Mouse (Mus musculus): ENCODE measurements around the gene Agap2. TPM values are rescaled to one million over a fixed set of nuclear protein-coding genes. Genes with fewer than 3 reads are reported as not detected.
A peak's percentile ranks its signal among the peaks of the same experiment; 100 is the strongest.
"Not testable (repeated sequence)": the region's sequence is repeated elsewhere in the genome, so short reads cannot be mapped to it uniquely, and the experiment has no call there.

The Agap2 gene
- polyA plus RNA-seq, 1 experiment from 2014 or later = 3.3 TPM

DNA sequence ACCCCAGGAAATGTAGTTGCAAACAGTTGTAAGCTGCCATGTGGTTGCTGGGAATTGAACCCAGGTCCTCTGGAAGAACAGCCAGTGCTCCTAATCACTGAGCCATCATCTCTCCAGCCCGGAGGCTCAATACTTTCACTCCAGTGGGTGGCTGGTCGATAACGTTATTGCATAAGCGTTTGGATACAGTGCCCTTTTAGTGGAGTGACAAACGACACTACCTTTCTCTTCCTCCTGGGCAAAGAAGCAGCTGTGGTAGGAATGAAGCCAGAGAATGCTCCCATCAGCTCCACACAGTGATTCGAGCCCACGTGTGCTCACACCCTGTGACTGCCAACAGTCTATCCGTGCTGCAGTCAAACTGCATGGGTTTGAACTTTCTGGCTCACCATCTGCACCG, 3.9 kb upstream of the Agap2 start:
- ATAC-seq = no peak
- Histone ChIP-seq H3K9me3 (no peaks in the 10 kb centered on the region), H3K27me3 (peaks cover 11% of the 10 kb centered on the region), H3K4me2 (replicated peaks) (peak overlapping the region; percentile 70), H3K4me1 (replicated peaks) (peaks cover 35% of the 10 kb centered on the region), H3K27ac (peak overlapping the region; percentile 79; the same call in 1 of the 2 replicates), H3K9ac (replicated peaks) (peak overlapping the region; percentile 80), H3K36me3 (peaks cover 25% of the 10 kb centered on the region), H3K4me3 (replicated peaks) (peak overlapping the region; percentile 66)
- 81% methylated on average over 9 of the region's 9 CpGs for WGBS

DNA sequence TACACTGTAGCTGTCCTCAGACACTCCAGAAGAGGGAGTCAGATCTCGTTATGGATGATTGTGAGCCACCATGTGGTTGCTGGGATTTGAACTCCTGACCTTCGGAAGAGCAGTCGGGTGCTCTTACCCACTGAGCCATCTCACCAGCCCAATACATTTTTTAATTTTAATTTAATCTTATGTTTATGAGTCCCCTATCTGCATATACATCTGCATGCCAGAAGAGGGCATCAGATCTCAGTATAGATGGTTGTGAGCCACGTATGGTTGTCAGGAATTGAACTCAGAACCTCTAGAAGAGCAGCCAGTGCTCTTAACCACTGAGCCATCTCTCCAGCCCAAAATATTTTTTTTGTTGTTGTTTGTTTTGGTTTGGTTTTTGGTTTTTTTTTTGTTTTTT, 2.8 kb upstream of the Agap2 start:
- peaks cover 12% of the 10 kb centered on the region for H3K27me3 ChIP-seq
- ATAC-seq; H3K4me2 ChIP-seq (replicated peaks); H3K4me3 ChIP-seq (replicated peaks); H3K9me3 ChIP-seq; H3K9ac ChIP-seq (replicated peaks); H3K27ac ChIP-seq: not testable (repeated sequence)
- H3K36me3 ChIP-seq = peaks cover 14% of the 10 kb centered on the region
- 90% methylated on average over 4 of the region's 4 CpGs for WGBS
- peaks cover 42% of the 10 kb centered on the region for H3K4me1 ChIP-seq (replicated peaks)

DNA sequence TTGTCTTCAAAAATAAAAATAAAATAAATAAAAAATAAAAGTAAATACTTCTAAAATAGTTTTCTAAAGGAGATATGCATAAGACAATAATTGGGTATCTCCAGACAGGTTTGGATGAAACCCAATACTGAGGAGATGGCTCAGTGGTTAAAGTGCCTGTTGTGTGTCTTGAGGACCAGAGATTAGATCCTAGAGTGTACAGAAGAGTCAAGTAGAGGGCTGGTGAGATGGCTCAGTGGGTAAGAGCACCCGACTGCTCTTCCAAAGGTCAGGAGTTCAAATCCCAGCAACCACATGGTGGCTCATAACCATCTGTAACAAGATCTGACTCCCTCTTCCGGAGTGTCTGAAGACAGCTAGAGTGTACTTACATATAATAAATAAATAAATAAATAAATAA, 2.1 kb upstream of the Agap2 start:
- H3K9ac ChIP-seq (replicated peaks); H3K4me2 ChIP-seq (replicated peaks); H3K9me3 ChIP-seq; ATAC-seq; H3K27ac ChIP-seq; H3K4me3 ChIP-seq (replicated peaks); H3K36me3 ChIP-seq: not testable (repeated sequence)
- Histone ChIP-seq H3K27me3 (peaks cover 12% of the 10 kb centered on the region), H3K4me1 (replicated peaks) (peaks cover 44% of the 10 kb centered on the region)
- WGBS = 84% methylated on average over 2 of the region's 2 CpGs

DNA sequence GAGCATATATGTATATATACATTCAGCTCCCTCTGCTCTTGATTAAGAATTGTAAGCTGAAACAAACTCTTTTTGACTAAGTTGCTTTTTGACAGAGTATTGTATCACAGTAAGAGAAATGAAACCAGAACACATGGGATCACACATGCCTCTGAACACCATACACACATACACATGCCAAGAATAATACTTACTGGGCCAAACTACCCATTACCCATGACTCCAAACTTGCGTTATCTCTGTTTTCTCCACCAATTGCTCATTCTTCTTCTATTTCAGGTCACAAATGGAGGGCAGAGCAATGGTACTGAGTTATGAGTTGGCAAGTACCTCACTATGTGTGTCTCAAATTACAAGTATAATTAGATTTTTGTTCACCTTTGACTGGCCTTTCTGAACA, 1.1 kb upstream of the Agap2 start:
- no peak for ATAC-seq
- H3K4me3 ChIP-seq (replicated peaks) = no peak overlapping the region

DNA sequence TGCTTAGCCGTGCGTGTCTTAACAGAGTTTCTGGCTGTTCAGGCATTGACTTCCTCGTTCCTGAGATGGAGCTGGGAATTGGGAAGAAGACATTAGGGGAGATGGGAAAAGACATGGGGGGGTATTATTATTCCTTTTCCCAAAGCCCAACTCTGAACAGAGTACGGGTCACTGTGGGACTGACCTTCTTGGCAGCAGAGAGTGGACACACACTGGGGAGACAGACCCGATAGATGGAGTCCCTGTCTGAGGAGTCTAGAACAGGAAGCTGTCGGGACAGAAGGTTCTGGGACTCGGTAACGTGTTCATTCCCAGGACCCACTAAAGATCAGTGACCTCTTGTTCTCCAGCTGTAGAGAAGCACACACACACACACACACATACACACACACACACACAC, 567 bp downstream of the Agap2 start:
- Histone ChIP-seq H3K9ac (replicated peaks) (no peak overlapping the region), H3K4me3 (replicated peaks) (no peak overlapping the region), H3K4me1 (replicated peaks) (peaks cover 45% of the 10 kb centered on the region), H3K9me3 (no peaks in the 10 kb centered on the region), H3K36me3 (no peaks in the 10 kb centered on the region), H3K4me2 (replicated peaks) (no peak overlapping the region), H3K27ac (no peak overlapping the region), H3K27me3 (peaks cover 22% of the 10 kb centered on the region)
- no peak for ATAC-seq
- 80% methylated on average over 8 of the region's 8 CpGs for WGBS

More for the DNA sequence above, 1.1 kb upstream of the Agap2 start:
- Histone ChIP-seq H3K27ac (no peak overlapping the region), H3K9ac (replicated peaks) (no peak overlapping the region), H3K27me3 (peaks cover 12% of the 10 kb centered on the region), H3K4me1 (replicated peaks) (peaks cover 40% of the 10 kb centered on the region), H3K36me3 (no peaks in the 10 kb centered on the region), H3K4me2 (replicated peaks) (no peak overlapping the region), H3K9me3 (no peaks in the 10 kb centered on the region)
- 90% methylated on average over 1 of the region's 1 CpGs for WGBS

- no peak for ATAC-seq
- no peaks in the 10 kb centered on the region for H3K9me3 ChIP-seq
- no peak overlapping the region for H3K4me3 ChIP-seq (replicated peaks)
- H3K4me1 ChIP-seq (replicated peaks) = peaks cover 45% of the 10 kb centered on the region
- no peak overlapping the region for H3K4me2 ChIP-seq (replicated peaks)
- H3K27ac ChIP-seq = no peak overlapping the region
- H3K27me3 ChIP-seq = peaks cover 25% of the 10 kb centered on the region
- H3K9ac ChIP-seq (replicated peaks) = 0 out of 2 replicates have a peak overlapping the region, but pooled peaks have one; percentile 7
- WGBS = 49% methylated on average over 4 of the region's 4 CpGs
- H3K36me3 ChIP-seq = no peaks in the 10 kb centered on the region
Observed at GRCm38 (mm10) chr10:127076082-127076481, 998 bp downstream of the Agap2 start.

DNA sequence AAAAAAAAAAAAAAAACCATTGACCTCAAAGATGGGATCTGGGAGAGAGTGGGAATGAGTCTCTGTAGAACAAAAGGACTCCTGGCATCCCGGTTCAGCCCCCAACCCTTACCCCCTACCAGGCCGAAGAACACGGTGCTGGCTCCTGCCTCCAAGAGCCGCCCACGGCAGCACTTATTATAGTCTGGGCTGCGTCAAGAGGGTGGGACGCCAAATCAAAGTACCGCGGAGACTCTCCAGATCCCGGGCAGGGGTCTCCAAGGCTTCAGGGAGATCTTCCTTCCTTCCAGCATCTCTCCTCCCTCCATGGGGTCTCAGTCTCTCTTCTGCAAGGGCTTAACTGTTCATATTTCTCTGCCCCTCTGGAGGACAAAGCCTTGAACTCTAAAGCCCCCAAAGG, 2.4 kb downstream of the Agap2 start:
- no peak for ATAC-seq
- H3K4me3 ChIP-seq (replicated peaks) = peak overlapping the region; percentile 72
- no peaks in the 10 kb centered on the region for H3K36me3 ChIP-seq
- peak overlapping the region; percentile 93 for H3K27ac ChIP-seq
- H3K27me3 ChIP-seq = peaks cover 31% of the 10 kb centered on the region
- no peaks in the 10 kb centered on the region for H3K9me3 ChIP-seq
- peaks cover 56% of the 10 kb centered on the region for H3K4me1 ChIP-seq (replicated peaks)
- peak overlapping the region; percentile 93 for H3K4me2 ChIP-seq (replicated peaks)
- WGBS = 2% methylated on average over 10 of the region's 10 CpGs
- H3K9ac ChIP-seq (replicated peaks) = peak overlapping the region; percentile 57

- peak overlapping the region; percentile 93 for H3K27ac ChIP-seq
- ATAC-seq = peak; percentile 67
- H3K4me3 ChIP-seq (replicated peaks) = peak overlapping the region; percentile 72
- H3K27me3 ChIP-seq = peaks cover 36% of the 10 kb centered on the region
- peak overlapping the region; percentile 93 for H3K4me2 ChIP-seq (replicated peaks)
- H3K4me1 ChIP-seq (replicated peaks) = peaks cover 62% of the 10 kb centered on the region
- 4% methylated on average over 12 of the region's 12 CpGs for WGBS
- no peaks in the 10 kb centered on the region for H3K9me3 ChIP-seq
- H3K36me3 ChIP-seq = peaks cover 2% of the 10 kb centered on the region; the same call in 1 of the 2 replicates
- H3K9ac ChIP-seq (replicated peaks) = peak overlapping the region; percentile 57
Observed at GRCm38 (mm10) chr10:127078001-127078676, 3.1 kb downstream of the Agap2 start.

DNA sequence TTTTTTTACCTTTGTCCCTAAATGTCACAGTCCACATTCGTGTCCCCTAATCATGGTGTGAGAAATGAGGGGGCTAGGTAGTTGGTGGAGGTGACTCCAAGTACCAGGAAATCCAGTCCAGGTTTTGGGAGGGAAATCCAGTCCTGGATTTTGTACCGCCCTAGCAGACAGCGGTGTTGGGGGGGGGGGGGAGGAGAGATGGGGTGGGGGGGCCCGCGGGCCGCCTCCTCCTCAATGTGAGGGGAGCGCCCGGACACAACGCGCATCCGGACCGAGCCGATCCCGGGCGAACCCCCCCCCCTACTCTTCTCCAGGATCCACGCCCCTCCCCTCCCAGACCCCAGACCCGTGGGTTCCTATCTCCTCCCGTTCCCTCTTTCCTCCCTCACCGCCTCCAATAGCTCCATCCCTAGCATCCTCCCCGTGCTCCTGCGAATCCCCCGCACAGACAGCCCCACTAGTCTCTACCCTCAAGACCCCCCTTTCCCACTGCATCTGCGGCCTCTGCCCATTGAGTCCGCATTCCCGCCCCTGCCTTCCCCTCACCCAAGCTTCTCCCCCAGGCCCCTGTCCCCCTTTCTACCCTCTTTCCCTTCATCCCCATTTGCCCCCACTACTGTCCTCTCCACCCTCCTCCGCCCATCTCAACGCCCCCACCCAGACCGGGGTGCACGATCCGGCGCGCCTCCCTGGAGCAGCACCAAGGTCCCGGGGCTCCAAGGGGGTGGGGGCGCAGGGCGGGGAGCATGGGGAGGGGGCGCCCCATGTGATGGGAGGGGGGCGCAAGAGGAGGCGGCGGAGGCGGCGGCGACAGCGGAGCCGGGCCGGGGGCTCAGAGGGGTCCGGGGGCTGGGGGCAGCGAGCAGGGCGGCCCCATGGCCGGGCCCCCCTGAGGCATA, 3.8 kb downstream of the Agap2 start:
- no peaks in the 10 kb centered on the region for H3K9me3 ChIP-seq
- H3K27ac ChIP-seq = peak overlapping the region; percentile 93
- peak overlapping the region; percentile 95 for H3K9ac ChIP-seq (replicated peaks)
- H3K4me2 ChIP-seq (replicated peaks) = peak overlapping the region; percentile 93
- 0% methylated on average over 31 of the region's 49 CpGs for WGBS
- peak; percentile 74 for ATAC-seq
- H3K36me3 ChIP-seq = peaks cover 8% of the 10 kb centered on the region
- H3K4me1 ChIP-seq (replicated peaks) = peaks cover 65% of the 10 kb centered on the region
- H3K27me3 ChIP-seq = peaks cover 37% of the 10 kb centered on the region
- H3K4me3 ChIP-seq (replicated peaks) = peak overlapping the region; percentile 72

- ATAC-seq = no peak
- Histone ChIP-seq H3K27ac (peak overlapping the region; percentile 93), H3K9ac (replicated peaks) (peak overlapping the region; percentile 95), H3K27me3 (peaks cover 39% of the 10 kb centered on the region), H3K36me3 (peaks cover 17% of the 10 kb centered on the region), H3K4me3 (replicated peaks) (peak overlapping the region; percentile 72), H3K4me1 (replicated peaks) (peaks cover 65% of the 10 kb centered on the region), H3K9me3 (no peaks in the 10 kb centered on the region), H3K4me2 (replicated peaks) (peak overlapping the region; percentile 93)
- 1% methylated on average over 70 of the region's 70 CpGs for WGBS
Observed at GRCm38 (mm10) chr10:127079665-127080391, 4.7 kb downstream of the Agap2 start.

- Histone ChIP-seq H3K27ac (peak overlapping the region; percentile 21; the same call in 1 of the 2 replicates), H3K36me3 (peaks cover 27% of the 10 kb centered on the region), H3K4me2 (replicated peaks) (peak overlapping the region; percentile 93), H3K9ac (replicated peaks) (peak overlapping the region; percentile 95), H3K27me3 (peaks cover 31% of the 10 kb centered on the region), H3K9me3 (no peaks in the 10 kb centered on the region), H3K4me3 (replicated peaks) (peak overlapping the region; percentile 72), H3K4me1 (replicated peaks) (peaks cover 64% of the 10 kb centered on the region)
- 2% methylated on average over 48 of the region's 48 CpGs for WGBS
- ATAC-seq = no peak
Observed at GRCm38 (mm10) chr10:127080901-127081780, 6.1 kb downstream of the Agap2 start.

Data from midbrain, embryonic 13.5 days (tissue).